Mouse (Mus musculus) Muller cell, postnatal 12 days (primary cell): ENCODE results near the gene Hivep1.

Experiments
- DNase-seq: peaks from one replicate; pipeline ENCODE4 v3.0.0-alpha.2; 2015; ENCODE audit errors: inconsistent ontology term

Hivep1 gene

GRCm38 (mm10) chr13:42076751-42077302, 25.0 kb downstream of the Hivep1 start:
- no peak for DNase-seq

DNA sequence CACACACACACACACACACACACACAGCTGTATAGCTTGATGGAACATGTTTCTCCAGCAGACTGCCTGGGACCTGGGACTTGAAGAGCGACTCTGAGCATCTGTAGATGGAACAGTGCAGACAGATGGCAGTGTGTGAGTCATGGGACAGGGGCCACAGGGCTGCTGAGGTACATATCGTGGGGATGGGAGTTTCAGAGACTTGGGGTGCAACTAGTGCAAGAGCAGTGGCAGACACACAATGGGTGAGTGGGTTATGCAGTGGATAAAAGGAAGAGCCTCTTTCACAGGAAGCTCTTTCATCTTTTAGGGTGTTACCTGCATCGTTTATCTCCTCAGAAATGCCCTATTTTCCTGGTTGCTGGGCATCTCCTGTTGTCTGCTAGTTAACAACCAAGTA, 25.8 kb downstream of the Hivep1 start:
- DNase-seq = no peak

DNA sequence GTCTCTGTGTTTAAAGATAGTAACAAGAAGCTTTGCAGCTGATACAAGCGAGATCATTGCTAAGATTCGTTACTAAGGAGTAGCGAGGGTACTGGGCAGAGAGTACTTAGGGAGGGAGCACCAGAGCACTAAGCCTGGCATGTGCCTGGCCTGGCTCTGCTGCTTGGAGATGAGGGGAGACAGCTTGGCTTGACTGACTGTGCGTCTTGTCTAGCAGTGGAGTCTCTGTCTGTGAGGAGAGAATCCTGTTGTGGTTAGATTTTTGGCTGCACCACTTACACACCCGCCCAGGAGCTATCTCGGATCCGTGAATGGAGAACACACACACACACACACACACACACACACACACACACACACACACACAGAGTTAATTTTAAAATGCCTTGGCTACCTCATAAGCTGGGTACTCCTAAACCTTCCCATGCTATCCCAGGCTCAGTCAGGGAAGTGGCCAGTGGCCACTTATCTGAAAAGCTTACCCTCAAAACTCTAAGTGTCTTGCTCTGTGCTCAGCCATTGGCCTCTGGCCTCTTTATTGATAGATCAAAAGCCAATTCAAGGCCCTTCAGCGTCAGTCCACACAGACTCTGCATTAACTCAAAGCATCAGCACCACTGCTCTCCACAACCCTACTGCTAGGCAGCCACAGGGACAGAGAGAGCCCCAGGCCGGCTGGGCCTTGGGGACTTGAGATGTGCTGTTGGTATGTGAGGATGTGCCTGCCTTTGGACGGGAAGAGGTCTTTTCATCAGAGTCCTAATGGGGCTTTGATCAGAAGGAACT, 28.5 kb downstream of the Hivep1 start:
- DNase-seq = no peak

GRCm38 (mm10) chr13:42088339-42088738, 36.5 kb downstream of the Hivep1 start:
- DNase-seq = peak; percentile 35

GRCm38 (mm10) chr13:42089025-42089424, 37.2 kb downstream of the Hivep1 start:
- no peak for DNase-seq

DNA sequence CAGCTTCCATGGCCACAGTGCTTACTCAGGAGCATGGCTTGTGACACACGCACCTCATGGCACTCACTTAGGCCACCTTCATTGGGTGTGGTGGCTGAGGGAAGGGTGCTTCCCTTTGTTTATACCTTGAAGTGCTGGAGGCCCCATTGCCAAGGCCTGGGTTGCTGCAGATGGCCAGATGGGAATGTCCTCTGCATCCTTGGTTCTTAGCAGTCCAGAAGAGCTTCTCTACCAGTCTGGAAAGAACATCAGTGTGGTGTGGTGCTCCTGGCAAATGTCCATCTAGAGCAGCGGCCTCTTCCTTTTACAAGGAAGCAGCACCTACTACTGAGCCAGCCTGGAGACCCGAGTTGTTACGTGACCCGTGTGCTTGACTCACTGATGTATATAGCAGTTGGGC, 38.9 kb downstream of the Hivep1 start:
- DNase-seq = no peak

GRCm38 (mm10) chr13:42092392-42093139, 40.7 kb downstream of the Hivep1 start:
- DNase-seq = no peak

DNA sequence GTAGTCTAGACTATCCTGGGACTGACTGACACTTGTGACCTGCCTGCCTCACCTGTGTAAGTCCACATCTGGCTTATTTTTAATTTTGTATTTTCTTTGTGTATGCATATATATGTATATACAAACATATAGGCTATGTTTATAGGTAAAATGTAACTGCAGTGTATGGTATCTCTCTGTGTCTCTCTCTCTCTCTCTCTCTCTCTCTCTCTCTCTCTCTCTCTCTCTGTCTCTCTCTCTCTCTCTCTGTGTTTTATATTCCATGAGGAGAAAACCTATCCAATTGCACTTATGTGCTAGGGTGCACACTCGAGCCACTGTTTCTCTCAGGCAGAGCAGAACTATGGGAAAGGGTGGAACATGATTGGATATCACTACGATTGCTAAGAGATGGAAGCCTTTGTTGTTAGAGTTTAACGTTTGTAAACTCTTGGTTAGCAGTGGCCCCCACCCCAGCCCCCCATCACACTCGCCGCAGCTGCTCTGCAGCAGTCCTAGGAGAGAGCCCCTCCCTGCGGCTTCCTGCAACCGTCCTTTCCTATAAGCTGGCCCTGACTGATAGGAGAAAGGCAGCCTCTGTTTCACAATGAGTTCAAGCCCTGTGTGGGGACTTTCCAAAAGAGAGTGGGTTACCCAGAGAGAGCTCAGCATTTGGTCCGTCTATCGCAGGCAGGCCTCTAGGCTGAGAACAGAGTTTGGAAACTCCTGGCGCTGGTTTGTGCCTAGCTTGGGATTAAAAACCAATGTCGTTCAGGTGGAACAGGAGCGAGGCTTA, 41.6 kb downstream of the Hivep1 start:
- no peak for DNase-seq

DNA sequence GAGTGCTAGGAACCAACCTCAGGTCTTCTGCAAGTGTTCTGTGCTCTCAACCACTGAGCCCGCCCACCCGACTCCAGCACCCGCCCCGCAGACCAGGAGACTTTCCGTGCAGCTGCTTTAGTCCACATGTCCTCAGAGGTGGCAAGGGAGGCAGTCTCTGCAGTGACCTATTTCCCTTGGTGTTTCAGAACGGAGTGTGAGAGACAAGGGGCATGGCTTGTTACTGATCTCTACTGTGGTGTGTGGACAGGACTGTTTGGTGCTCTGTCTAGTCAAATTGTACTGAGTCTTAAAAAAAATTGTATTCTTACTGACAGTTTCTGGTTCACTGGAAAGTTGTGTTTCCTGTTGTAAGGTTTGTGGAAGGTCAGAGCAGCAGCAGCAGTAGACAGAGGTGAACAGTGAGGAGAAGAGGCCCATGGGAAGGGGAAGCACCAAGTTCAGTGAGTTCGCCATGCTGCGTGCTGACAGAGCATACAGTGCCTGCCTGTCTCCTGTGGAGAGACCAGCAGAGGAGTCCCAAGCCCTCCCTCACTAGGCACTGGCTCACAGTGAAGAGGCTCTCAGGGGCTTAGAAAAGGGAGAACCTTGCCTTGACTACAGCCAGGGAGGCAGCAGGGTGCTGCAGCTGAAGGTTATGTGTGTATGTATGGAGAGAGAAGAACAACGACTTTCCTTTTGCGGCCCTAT, 44.1 kb downstream of the Hivep1 start:
- DNase-seq = peak; percentile 37

DNA sequence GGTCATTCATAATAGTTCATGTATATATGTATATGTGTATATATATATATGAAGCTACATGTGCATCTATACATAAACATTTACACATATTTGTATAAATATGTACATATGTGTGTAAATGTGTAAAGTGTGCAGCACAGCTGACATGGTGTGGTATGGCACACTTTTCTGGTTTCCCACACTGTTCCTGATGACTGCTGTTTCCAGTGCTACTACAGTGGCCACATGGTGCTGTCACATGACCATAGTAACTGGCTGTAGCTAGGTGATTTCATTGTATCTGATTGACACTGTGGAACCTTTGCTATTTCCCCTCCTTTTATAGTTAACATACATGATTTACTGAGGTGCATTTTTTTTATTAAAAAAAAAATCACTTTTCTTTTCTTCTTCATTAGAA, 45.3 kb downstream of the Hivep1 start:
- DNase-seq = no peak

DNA sequence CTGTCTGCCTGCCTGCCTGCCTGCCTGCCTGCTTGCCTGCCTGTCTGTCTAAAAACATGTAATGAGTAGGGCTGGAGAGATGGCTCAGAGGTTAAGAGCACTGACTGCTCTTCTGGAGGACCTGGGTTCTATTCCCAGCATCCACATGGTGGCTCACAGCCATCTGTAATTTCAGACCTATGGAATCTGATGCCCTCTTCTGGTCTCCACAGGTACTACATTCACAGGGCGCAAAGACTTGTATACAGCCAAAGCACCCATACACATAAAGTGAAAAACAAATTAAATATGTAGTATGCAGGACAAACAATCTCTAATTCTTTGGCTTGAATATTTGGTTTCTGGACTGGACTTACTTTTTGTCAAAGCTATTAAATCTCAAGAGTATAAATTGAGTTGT, 46.7 kb downstream of the Hivep1 start:
- DNase-seq = no peak

DNA sequence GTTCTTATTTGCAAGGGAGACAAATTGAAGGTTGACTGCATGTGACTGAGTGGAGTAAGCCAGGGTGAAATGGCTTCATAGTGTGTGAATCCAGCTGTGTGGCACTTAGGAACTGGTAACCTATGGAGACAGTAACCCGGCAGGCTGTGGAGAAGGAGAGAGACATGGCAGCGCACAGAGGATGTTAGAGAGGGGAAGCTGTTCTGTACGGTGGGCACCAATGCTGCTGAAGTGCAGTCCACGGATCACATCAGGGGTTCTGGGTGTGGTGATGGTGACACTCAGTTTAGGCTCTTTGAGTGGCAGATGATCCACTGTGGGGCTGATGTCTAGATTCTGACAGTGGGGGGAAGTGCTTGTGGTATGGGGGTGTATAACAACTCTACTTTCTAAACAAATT, 47.7 kb downstream of the Hivep1 start:
- DNase-seq = no peak

- DNase-seq = peak; percentile 62
These were observed 49.8 kb downstream of the Hivep1 start for GRCm38 (mm10) chr13:42101440-42102190.

GRCm38 (mm10) chr13:42102980-42103379, 51.2 kb downstream of the Hivep1 start:
- DNase-seq = peak; percentile 87

- peak; percentile 54 for DNase-seq
These were observed 51.8 kb downstream of the Hivep1 start for GRCm38 (mm10) chr13:42103486-42104166.

DNA sequence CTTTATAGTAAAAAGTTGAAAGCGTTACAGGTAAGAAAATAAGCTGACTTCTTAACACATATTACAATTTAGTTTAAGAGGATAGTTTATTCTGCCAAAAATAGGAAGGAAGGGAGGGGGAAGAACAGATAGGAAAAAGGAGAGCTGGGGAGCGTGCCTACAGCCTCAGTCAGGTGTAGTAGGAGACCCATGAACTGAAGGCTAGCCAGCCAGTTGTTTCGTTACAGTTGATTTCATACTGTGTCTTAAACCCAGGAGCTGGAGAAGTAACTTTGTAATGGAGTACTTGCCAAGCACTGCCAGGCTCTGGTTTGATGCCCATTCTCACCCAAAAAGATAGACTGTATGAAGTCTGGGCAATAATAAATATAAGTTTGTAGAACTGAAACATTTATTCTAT, 52.5 kb downstream of the Hivep1 start:
- DNase-seq = no peak

GRCm38 (mm10) chr13:42108483-42109215, 56.8 kb downstream of the Hivep1 start:
- DNase-seq = peak; percentile 65

DNA sequence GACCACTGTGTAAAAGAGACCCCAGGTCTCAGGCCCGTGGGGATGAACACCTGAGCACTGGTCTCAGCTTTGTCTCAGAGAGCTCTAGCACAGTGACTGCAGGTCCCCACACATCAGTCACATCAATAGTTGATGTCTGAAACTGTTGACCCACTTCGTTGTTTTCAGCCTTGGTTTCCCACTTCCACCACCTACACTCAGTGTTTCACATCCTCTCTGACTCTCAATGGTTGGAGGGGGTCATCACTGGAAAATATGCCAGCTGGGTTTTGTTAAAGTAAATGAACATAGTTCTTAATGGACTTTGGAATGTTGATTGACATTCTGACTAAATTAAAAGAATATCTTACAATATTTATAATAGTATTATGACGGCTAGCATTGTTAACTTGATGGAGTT, 58.6 kb downstream of the Hivep1 start:
- DNase-seq = peak; percentile 12

DNA sequence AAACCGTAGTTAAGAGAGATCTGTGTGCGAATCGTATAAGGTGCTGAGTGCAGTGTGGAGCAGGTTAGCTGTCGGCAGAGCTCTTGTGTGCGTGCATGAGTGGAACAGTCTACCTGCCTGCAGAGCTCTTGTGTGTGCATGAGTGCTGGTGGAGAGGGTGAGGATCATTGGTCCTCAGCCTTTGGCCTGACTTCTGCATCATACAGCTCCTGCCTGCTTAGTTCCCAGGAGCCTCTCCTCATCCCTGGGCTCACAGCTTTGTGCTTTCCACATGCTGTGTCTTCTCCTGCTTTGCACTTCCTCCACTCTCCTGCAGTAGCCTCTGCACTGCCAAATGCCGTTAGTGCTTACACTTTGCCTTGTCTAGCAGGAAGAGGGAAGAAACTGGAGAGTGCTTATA, 60.2 kb downstream of the Hivep1 start:
- DNase-seq = no peak
